Mouse (Mus musculus) thymus, postnatal 0 days (tissue): ENCODE measurements around the gene Chrna7. TPM values are rescaled to one million over a fixed set of nuclear protein-coding genes. Genes with fewer than 3 reads are reported as not detected.

Experiments
- DNase-seq: peaks from one replicate; pipeline ENCODE4 v3.0.0-alpha.2; 2015; ENCODE audit warnings: low spot score
- polyA plus RNA-seq: library from polyadenylated mRNA; unstranded; fragments of >200 nt; fragmentation: Nextera tagmentation; extraction: Ambion mirVana; gene quantifications from 2 replicates; pipeline ENCODE4 v1.2.1, GENCODE M21; 2015

Gene Chrna7
- polyA plus RNA-seq, 1 experiment from 2014 or later: not detected

- no peak for DNase-seq
Measured at GRCm38 (mm10) chr7:63084351-63085003, 127.9 kb downstream of the Chrna7 start.

GRCm38 (mm10) chr7:63060996-63061395 is 151.4 kb downstream of the Chrna7 start:
- DNase-seq: no peak

Other genes with a start within 250 kb of the Chrna7 start
- not detected in 2 replicates for gene Otud7a, start 232.2 kb upstream of the Chrna7 start, polyA plus RNA-seq